Mouse (Mus musculus): Measurements from ENCODE around the gene Krt19. TPM values are rescaled to one million over a fixed set of nuclear protein-coding genes. Genes with fewer than 3 reads are reported as not detected.

Krt19 gene
- polyA plus RNA-seq (2015; fragmentation: Nextera tagmentation; extraction: Ambion mirVana): 491 and 533 TPM in 2 replicates

DNA sequence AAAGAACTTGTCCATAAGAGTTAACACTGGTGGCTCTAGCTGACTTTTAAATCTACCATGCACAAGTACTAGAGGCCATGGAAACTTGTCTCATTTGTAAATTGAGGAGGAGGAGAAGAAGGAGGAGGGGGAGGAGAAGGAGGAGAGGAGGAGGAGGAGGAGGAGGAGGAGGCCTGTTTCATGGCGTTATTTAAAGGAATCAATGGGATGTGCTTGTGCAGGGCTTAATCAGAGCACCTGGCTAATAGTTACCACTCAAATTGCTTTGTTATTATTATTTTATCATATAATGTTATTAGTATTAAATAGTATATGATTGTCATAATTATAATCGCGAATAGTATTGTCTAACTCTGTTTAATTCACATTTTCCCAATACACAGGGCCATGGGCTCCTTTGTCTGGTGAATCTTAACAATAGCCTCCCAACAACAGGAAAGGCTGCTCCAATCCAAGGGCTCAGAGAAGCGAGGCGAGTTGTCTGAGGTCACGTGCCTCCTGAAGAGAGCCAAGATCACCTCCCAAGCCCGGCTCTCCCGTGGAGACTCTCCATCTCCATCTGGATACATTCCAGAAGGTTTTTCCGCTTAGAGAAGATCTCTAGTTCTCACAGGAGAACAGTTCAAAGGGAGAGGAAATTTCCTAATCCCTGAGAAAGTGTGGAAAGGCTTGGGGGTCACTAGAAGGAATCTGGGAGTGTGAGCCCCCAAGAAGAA is at the start of gene Krt19:
Gene Krt19 (minus strand): TSS at position 51 of the 716 bp plus-strand sequence.
- WGBS: 56% methylated on average over 9 of the region's 9 CpGs
- no peak for ATAC-seq
- 0 out of 2 replicates have a peak, but pooled peaks cover 4% of the 10 kb centered on the region for H3K27me3 ChIP-seq (replicated peaks; ENCODE audit: control insufficient read depth, insufficient read depth, low read length)
- no peaks in the 10 kb centered on the region for H3K9me3 ChIP-seq (ENCODE audit: control insufficient read depth)
- no peak within 1 kb of the TSS for H3K4me2 ChIP-seq (replicated peaks; ENCODE audit: low read depth)
- no peak for TF ChIP-seq CTCF (IDR thresholded peaks at IDR 0.05; ENCODE audit: low read depth)
- peaks cover 14% of the 10 kb centered on the region; the same call in 1 of the 2 replicates for H3K4me1 ChIP-seq (replicated peaks; ENCODE audit: control insufficient read depth, insufficient read depth, low read length)
- H3K4me3 ChIP-seq (ENCODE audit: low read depth, low read length): no peak within 1 kb of the TSS
- no peak within 1 kb of the TSS for H3K9ac ChIP-seq (ENCODE audit: low read depth, low read length)
- peak within 1 kb of the TSS; percentile 58 for H3K27ac ChIP-seq (ENCODE audit: low read depth, low read length)
- no peaks in the 10 kb centered on the region; the same call in 1 of the 2 replicates for H3K36me3 ChIP-seq (ENCODE audit: control insufficient read depth, insufficient read depth)

DNA sequence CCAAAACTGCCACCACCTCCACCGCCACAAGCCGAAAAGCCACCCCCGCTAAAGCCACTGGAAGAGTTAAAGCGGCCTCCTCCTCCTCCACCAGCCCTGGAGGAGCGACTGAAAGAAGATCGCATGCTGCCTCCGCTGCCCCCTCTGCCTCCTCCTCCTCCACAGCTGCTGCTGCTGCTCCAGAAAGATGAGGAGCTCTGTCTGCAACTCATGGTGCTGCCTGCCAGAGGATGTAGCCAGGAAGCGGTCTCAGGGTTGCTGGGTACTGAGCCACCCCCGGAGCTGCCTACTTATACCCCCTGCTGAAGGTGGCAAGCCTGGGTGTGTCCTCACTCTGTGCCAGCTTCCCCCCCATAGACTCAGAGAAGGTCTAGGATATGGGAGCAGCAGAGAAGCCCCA is 44.5 kb upstream of the Krt19 start, which contains the start of gene Krt9:
Gene Krt9 (minus strand): TSS at position 255 of the 400 bp plus-strand sequence.
- no peaks in the 10 kb centered on the region for H3K27me3 ChIP-seq (replicated peaks; ENCODE audit: control insufficient read depth, insufficient read depth, low read length)
- no peak within 1 kb of the TSS for H3K4me3 ChIP-seq (ENCODE audit: low read depth, low read length)
- H3K4me2 ChIP-seq (replicated peaks; ENCODE audit: low read depth): no peak within 1 kb of the TSS
- no peaks in the 10 kb centered on the region for H3K9me3 ChIP-seq (ENCODE audit: control insufficient read depth)
- no peak within 1 kb of the TSS for H3K9ac ChIP-seq (ENCODE audit: low read depth, low read length)
- H3K27ac ChIP-seq (ENCODE audit: low read depth, low read length): no peak within 1 kb of the TSS
- no peaks in the 10 kb centered on the region for H3K36me3 ChIP-seq (ENCODE audit: control insufficient read depth, insufficient read depth)
- H3K4me1 ChIP-seq (replicated peaks; ENCODE audit: control insufficient read depth, insufficient read depth, low read length): no peaks in the 10 kb centered on the region
- WGBS: 41% methylated on average over 9 of the region's 9 CpGs
- TF ChIP-seq CTCF (IDR thresholded peaks at IDR 0.05; ENCODE audit: low read depth): no peak
- no peak for ATAC-seq

DNA sequence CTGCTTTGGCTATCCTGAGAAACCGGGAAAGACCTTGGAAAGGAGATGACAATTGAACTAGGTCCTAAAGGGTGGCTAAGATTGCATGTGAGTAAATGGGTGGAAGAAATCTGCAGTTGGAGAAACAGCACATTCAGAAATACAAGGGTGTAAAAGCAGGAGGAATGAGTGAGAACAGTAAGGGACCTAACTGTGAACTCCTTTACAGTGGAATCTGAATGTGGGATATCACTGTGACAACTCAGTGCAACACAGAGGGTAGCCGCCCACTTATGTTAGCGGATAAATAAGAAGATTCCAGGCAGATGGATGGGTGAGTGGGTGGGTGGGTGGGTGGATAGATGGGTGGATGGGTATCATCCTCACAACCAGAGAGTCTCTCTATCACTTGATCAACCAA is 43.4 kb upstream of the Krt19 start:
- no peak overlapping the region for H3K9ac ChIP-seq (ENCODE audit: low read depth, low read length)
- no peak for TF ChIP-seq CTCF (IDR thresholded peaks at IDR 0.05; ENCODE audit: low read depth)
- no peaks in the 10 kb centered on the region for H3K9me3 ChIP-seq (ENCODE audit: control insufficient read depth)
- H3K36me3 ChIP-seq (ENCODE audit: control insufficient read depth, insufficient read depth): no peaks in the 10 kb centered on the region
- 90% methylated on average over 3 of the region's 3 CpGs for WGBS
- no peak overlapping the region for H3K4me3 ChIP-seq (ENCODE audit: low read depth, low read length)
- no peak overlapping the region for H3K27ac ChIP-seq (ENCODE audit: low read depth, low read length)
- H3K27me3 ChIP-seq (replicated peaks; ENCODE audit: control insufficient read depth, insufficient read depth, low read length): no peaks in the 10 kb centered on the region
- ATAC-seq: no peak
- no peaks in the 10 kb centered on the region for H3K4me1 ChIP-seq (replicated peaks; ENCODE audit: control insufficient read depth, insufficient read depth, low read length)
- H3K4me2 ChIP-seq (replicated peaks; ENCODE audit: low read depth): no peak overlapping the region

DNA sequence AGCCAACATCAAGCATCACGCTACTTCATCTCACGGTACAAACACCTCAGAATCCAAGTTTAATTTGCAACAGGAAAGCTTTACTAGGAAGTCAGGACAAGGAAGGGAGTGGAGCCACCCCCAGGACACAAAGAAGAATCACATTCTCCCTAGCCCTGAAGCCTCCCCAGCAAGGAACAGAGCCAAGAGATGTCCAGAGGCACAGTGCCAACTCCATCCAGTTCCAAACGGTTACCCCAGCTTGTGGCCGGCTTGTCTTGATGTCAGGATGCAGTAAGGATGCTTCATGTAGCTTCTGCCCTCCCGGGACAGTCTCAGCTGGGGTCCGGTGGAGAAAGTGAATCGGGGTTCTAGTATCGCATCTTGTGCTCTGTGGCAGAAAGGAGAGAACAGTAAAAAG is 38.3 kb upstream of the Krt19 start:
- no peak for ATAC-seq
- Histone ChIP-seq H3K27me3 (replicated peaks; ENCODE audit: control insufficient read depth, insufficient read depth, low read length) (no peaks in the 10 kb centered on the region), H3K9me3 (ENCODE audit: control insufficient read depth) (no peaks in the 10 kb centered on the region), H3K4me3 (ENCODE audit: low read depth, low read length) (no peak overlapping the region), H3K9ac (ENCODE audit: low read depth, low read length) (no peak overlapping the region), H3K4me1 (replicated peaks; ENCODE audit: control insufficient read depth, insufficient read depth, low read length) (no peaks in the 10 kb centered on the region), H3K27ac (ENCODE audit: low read depth, low read length) (no peak overlapping the region), H3K36me3 (ENCODE audit: control insufficient read depth, insufficient read depth) (no peaks in the 10 kb centered on the region), H3K4me2 (replicated peaks; ENCODE audit: low read depth) (no peak overlapping the region)
- 86% methylated on average over 8 of the region's 8 CpGs for WGBS
- TF ChIP-seq CTCF (IDR thresholded peaks at IDR 0.05; ENCODE audit: low read depth): no peak

DNA sequence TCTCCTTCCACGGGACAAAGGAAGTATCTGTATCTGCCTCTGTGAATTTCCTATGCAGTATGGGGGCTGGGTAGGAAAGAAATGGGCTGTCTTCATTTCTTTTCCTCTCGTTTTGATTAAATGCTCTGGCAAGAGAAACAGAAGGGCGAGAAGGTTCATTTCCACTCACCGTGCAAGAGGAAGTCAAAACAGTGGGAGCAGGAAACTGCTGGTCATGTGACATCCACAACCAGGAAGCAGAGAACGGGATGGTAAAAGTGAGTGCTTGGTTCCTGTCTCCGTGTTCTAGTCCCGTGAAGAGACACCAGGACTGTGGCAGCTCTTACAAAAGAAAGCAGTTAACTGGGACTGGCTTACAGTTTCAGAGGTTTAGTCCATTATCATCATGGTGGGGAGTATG is 33.3 kb upstream of the Krt19 start:
- no peak overlapping the region for H3K27ac ChIP-seq (ENCODE audit: low read depth, low read length)
- no peaks in the 10 kb centered on the region for H3K4me1 ChIP-seq (replicated peaks; ENCODE audit: control insufficient read depth, insufficient read depth, low read length)
- no peaks in the 10 kb centered on the region for H3K36me3 ChIP-seq (ENCODE audit: control insufficient read depth, insufficient read depth)
- H3K4me3 ChIP-seq (ENCODE audit: low read depth, low read length): no peak overlapping the region
- no peaks in the 10 kb centered on the region for H3K27me3 ChIP-seq (replicated peaks; ENCODE audit: control insufficient read depth, insufficient read depth, low read length)
- H3K4me2 ChIP-seq (replicated peaks; ENCODE audit: low read depth): no peak overlapping the region
- no peak for TF ChIP-seq CTCF (IDR thresholded peaks at IDR 0.05; ENCODE audit: low read depth)
- H3K9me3 ChIP-seq (ENCODE audit: control insufficient read depth): no peaks in the 10 kb centered on the region
- 70% methylated on average over 7 of the region's 7 CpGs for WGBS
- H3K9ac ChIP-seq (ENCODE audit: low read depth, low read length): no peak overlapping the region
- ATAC-seq: no peak

DNA sequence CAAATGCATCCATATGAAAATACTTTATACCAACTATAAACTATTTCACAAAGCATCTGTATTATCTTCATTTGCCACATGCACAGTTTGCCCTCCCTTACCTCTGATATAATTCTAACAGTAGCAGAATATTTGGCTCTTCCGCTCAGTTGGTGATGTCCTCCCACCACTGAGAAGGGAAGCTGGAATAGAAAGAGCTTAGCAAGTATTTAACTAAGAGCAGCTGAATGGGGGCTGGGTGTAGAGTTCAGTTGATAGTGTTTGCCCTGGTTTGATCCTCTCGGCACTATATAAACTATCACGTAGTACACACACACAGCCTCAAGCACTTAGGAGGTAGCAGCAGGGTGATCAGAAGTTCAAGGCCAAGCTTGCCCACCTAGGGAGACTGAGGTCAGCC is 30.8 kb upstream of the Krt19 start:
- H3K9ac ChIP-seq (ENCODE audit: low read depth, low read length): no peak overlapping the region
- H3K4me2 ChIP-seq (replicated peaks; ENCODE audit: low read depth): no peak overlapping the region
- H3K4me1 ChIP-seq (replicated peaks; ENCODE audit: control insufficient read depth, insufficient read depth, low read length): no peaks in the 10 kb centered on the region
- no peak overlapping the region for H3K27ac ChIP-seq (ENCODE audit: low read depth, low read length)
- H3K4me3 ChIP-seq (ENCODE audit: low read depth, low read length): no peak overlapping the region
- H3K9me3 ChIP-seq (ENCODE audit: control insufficient read depth): no peaks in the 10 kb centered on the region
- H3K27me3 ChIP-seq (replicated peaks; ENCODE audit: control insufficient read depth, insufficient read depth, low read length): no peaks in the 10 kb centered on the region
- TF ChIP-seq CTCF (IDR thresholded peaks at IDR 0.05; ENCODE audit: low read depth): no peak
- H3K36me3 ChIP-seq (ENCODE audit: control insufficient read depth, insufficient read depth): no peaks in the 10 kb centered on the region
- WGBS: 39% methylated on average over 3 of the region's 3 CpGs
- ATAC-seq: no peak
